ENCODE assay signal across 16 mouse cellular contexts in the genomic region with DNA sequence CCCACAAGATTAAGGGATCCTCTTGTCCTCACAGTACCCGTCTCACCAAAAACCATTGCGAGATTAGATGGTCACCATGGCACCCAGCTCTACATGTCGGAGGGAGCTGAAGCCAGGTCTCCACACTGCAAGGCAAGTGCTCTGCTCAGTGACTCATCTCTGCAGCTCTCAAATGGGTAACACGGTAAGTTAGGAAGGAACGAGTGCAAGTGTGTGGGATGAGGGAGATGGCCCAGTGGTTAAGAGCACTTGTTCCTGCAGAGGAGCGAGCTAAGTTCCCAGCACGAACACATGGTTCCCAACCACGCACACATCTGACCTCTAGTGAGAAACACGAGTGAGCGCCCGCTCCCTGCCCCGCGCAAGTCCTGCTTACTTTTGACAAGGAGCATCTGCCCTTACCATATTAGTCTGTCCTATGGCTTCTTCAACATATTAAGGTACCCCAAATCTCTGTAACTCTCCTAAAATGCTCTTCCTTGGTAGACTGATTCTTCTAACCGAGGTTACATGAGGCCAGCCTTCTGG.
"Had no signal": no experiment of that assay in that cellular context is flagged by ENCODE, and none has a peak within 500 bp of the region (broad histone marks: within the 10 kb centered on the region; RNA-seq: fewer than 3 reads in every experiment).

No protein-coding gene starts in this region.

- H3K27me3 ChIP-seq: lung, embryonic 15.5 days; megakaryocyte, embryonic 14.5 days; neural tube, embryonic 12.5 days; neural tube, embryonic 15.5 days had no signal

- H3K27ac ChIP-seq: liver, embryonic 14.5 days; lung, embryonic 15.5 days; midbrain, embryonic 10.5 days; neural tube, embryonic 12.5 days; neural tube, embryonic 15.5 days had no signal

- H3K4me1 ChIP-seq: lung, embryonic 15.5 days; midbrain, embryonic 10.5 days; neural tube, embryonic 12.5 days; neural tube, embryonic 15.5 days had no signal

- DNase-seq: kidney, adult 18-20 months; kidney, adult 9 months; kidney, postnatal 14 days; kidney, postnatal 4 days; lung, adult 18-20 months; lung, postnatal 10 days; lung, postnatal 36 days; midbrain, embryonic 14.5 days; thymus, adult 2 months; thymus, postnatal 14 days had no signal

- H3K9me3 ChIP-seq: lung, embryonic 15.5 days; megakaryocyte, embryonic 14.5 days; midbrain, embryonic 10.5 days; neural tube, embryonic 12.5 days; neural tube, embryonic 15.5 days had no signal

- H3K4me3 ChIP-seq: lung, embryonic 15.5 days; megakaryocyte, embryonic 14.5 days; midbrain, embryonic 10.5 days; neural tube, embryonic 12.5 days; neural tube, embryonic 15.5 days had no signal
